Mouse (Mus musculus) ES-Bruce4 (cell line): ENCODE measurements around the gene Fkbp10.

Source experiments
- CTCF ChIP-seq: IDR thresholded peaks from one replicate; pipeline ENCODE4 v1.8.1; 2011; ENCODE audit warnings: low read depth, low read length
- EP300 ChIP-seq: IDR thresholded peaks from 2 replicates; pipeline ENCODE4 v1.6.1; 2011; ENCODE audit warnings: low read depth, low read length; ENCODE audit not compliant: insufficient read depth
- POLR2A ChIP-seq: IDR thresholded peaks from one replicate; pipeline ENCODE4 v1.8.1; 2011; ENCODE audit warnings: low read length; ENCODE audit not compliant: insufficient read depth

DNA sequence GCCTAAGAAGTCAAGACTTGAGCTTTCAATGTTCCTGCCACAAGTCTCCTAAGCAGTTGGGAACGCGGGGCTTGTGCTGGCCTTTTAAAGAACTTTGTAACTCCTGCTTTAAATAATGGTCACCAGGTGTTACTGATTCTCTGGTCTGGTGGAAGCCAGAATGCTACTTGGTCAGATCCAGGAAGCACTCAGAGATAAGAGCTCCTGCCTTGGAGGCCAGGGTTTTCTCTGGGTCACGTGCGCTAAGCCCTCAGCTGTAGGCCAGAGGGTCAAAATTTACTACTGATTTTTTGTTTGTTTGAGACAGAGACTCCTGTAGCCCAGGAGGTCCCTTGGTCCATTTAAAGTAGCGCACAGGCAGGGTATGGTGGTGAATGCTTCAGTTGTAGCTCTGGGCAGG lies 16.5 kb downstream of the Fkbp10 start:
- TF ChIP-seq CTCF (no peak), POLR2A (no peak), EP300 (no peak)
